Comparison of ENCODE assay signal across 12 mouse cellular contexts in the genomic region with DNA sequence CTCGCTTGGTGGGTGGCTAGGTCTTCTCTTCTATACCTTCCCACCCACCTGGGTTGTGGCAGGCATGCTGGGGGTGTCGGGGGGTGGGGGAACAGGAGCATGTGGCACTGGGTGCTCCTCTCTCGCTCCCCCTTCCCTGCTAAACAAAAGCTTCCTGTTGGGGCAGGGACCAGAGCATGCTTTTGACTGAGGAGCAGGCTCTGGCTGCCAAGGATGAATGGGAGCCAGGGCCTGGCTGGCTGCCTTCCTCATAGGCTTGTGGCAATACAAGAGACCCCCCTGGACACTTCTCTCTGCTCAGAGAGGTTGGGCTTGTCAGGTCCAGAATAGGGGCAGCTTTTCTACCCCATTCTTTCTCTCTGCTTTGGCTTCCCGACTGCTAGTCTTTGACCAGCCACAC. TPM values are rescaled to one million over a fixed set of nuclear protein-coding genes. Genes with fewer than 3 reads are reported as not detected.
A peak's percentile ranks its signal among the peaks of the same experiment; 100 is the strongest.
DNase-seq lines count a peak whose midpoint lies in the region; ATAC-seq and TF ChIP-seq lines count a peak whose summit lies in the region.
"Had no signal": no experiment of that assay in that cellular context is flagged by ENCODE, and none has a peak within 500 bp of the region (broad histone marks: within the 10 kb centered on the region; RNA-seq: fewer than 3 reads in every experiment).

No protein-coding gene starts in this region.

- no peak overlapping the region for H3K4me3 ChIP-seq in hindbrain, embryonic 15.5 days
- no peak overlapping the region for H3K4me3 ChIP-seq in hindbrain, embryonic 12.5 days
- H3K4me3 ChIP-seq in liver, postnatal 0 days (ENCODE audit: low read depth, low read length) = no peak overlapping the region
- H3K4me3 ChIP-seq: neural tube, embryonic 12.5 days had no signal

- H3K36me3 ChIP-seq in hindbrain, embryonic 15.5 days = no peaks in the 10 kb centered on the region
- H3K36me3 ChIP-seq in hindbrain, embryonic 12.5 days = no peaks in the 10 kb centered on the region
- H3K36me3 ChIP-seq in liver, postnatal 0 days (replicated peaks; ENCODE audit: insufficient read depth, low read length) = no peaks in the 10 kb centered on the region
- H3K36me3 ChIP-seq: neural tube, embryonic 12.5 days had no signal

- no peak for TF ChIP-seq CTCF in liver, postnatal 0 days (IDR thresholded peaks at IDR 0.05; ENCODE audit: low read depth)

- H3K27ac ChIP-seq in hindbrain, embryonic 15.5 days (replicated peaks) = peak overlapping the region; percentile 56
- H3K27ac ChIP-seq in hindbrain, embryonic 12.5 days = no peak overlapping the region
- no peak overlapping the region for H3K27ac ChIP-seq in liver, postnatal 0 days (ENCODE audit: low read depth)
- H3K27ac ChIP-seq: liver, embryonic 14.5 days; neural tube, embryonic 12.5 days had no signal

- no peak overlapping the region for H3K4me2 ChIP-seq in hindbrain, embryonic 15.5 days
- no peak overlapping the region for H3K4me2 ChIP-seq in hindbrain, embryonic 12.5 days (replicated peaks)
- no peak overlapping the region for H3K4me2 ChIP-seq in liver, postnatal 0 days (ENCODE audit: low read depth, low read length)
- H3K4me2 ChIP-seq: neural tube, embryonic 12.5 days had no signal

- no peak overlapping the region for H3K9ac ChIP-seq in hindbrain, embryonic 15.5 days
- H3K9ac ChIP-seq in hindbrain, embryonic 12.5 days = no peak overlapping the region
- no peak overlapping the region for H3K9ac ChIP-seq in liver, postnatal 0 days (replicated peaks)
- H3K9ac ChIP-seq: liver, embryonic 14.5 days; neural tube, embryonic 12.5 days had no signal

- peak; percentile 8 for DNase-seq in urinary bladder, postnatal 14 days (ENCODE audit: low spot score)
- no peak for DNase-seq in urinary bladder, postnatal 10 days (ENCODE audit: low spot score)
- peak; percentile 51 for DNase-seq in fibroblast of lung, adult 2 months (ENCODE audit: low read depth)
- no peak for DNase-seq in liver, postnatal 0 days
- DNase-seq in adrenal gland, postnatal 14 days = no peak
- DNase-seq: gastrocnemius, postnatal 36 days had no signal

- H3K4me1 ChIP-seq in hindbrain, embryonic 15.5 days (replicated peaks) = peaks cover 20% of the 10 kb centered on the region
- peaks cover 11% of the 10 kb centered on the region for H3K4me1 ChIP-seq in hindbrain, embryonic 12.5 days
- no peaks in the 10 kb centered on the region for H3K4me1 ChIP-seq in liver, postnatal 0 days (ENCODE audit: insufficient read depth)

- H3K9me3 ChIP-seq in hindbrain, embryonic 15.5 days = no peaks in the 10 kb centered on the region
- H3K9me3 ChIP-seq in hindbrain, embryonic 12.5 days (replicated peaks) = no peaks in the 10 kb centered on the region
- H3K9me3 ChIP-seq in liver, postnatal 0 days (ENCODE audit: low read length) = no peaks in the 10 kb centered on the region
- H3K9me3 ChIP-seq: neural tube, embryonic 12.5 days had no signal

- TF ChIP-seq EP300 in liver, postnatal 0 days (IDR thresholded peaks at IDR 0.05; ENCODE audit: low read depth) = no peak

- peak; percentile 74 for ATAC-seq in hindbrain, embryonic 15.5 days (ENCODE audit: low FRiP score, low read depth)
- ATAC-seq in hindbrain, embryonic 12.5 days (ENCODE audit: low FRiP score) = no peak; the same call in 1 of the 2 replicates
- ATAC-seq in liver, postnatal 0 days = no peak

- 57% methylated on average over 4 of the region's 4 CpGs for WGBS in hindbrain, embryonic 15.5 days
- 64% methylated on average over 4 of the region's 4 CpGs for WGBS in hindbrain, embryonic 12.5 days
- 60% methylated on average over 4 of the region's 4 CpGs for whole genome bisulfite sequencing in liver, postnatal 0 days (ENCODE audit: insufficient replicate concordance)

- H3K27me3 ChIP-seq in hindbrain, embryonic 15.5 days = no peaks in the 10 kb centered on the region
- no peaks in the 10 kb centered on the region for H3K27me3 ChIP-seq in hindbrain, embryonic 12.5 days
- H3K27me3 ChIP-seq in liver, postnatal 0 days (ENCODE audit: insufficient read depth, low read length) = no peaks in the 10 kb centered on the region
- H3K27me3 ChIP-seq: neural tube, embryonic 12.5 days had no signal

RNA-seq across cellular contexts. Expression of a gene that starts 39.3 kb away (rescaled TPM):
- not detected in 2 replicates for polyA plus RNA-seq in hindbrain, embryonic 15.5 days (2015; fragmentation: Nextera tagmentation; extraction: Ambion mirVana)
- polyA plus RNA-seq in hindbrain, embryonic 12.5 days (2016; fragmentation: Nextera tagmentation; extraction: Ambion mirVana) = not detected in 2 replicates
- not detected in 2 replicates for polyA plus RNA-seq in liver, postnatal 0 days (2015; fragmentation: Nextera tagmentation; extraction: Ambion mirVana)
- not detected in 2 replicates for total RNA-seq in adrenal gland, postnatal 14 days (2021)
- total RNA-seq: gastrocnemius, postnatal 36 days; layer of hippocampus, adult 18-20 months had no signal
- polyA plus RNA-seq: liver, embryonic 14.5 days; neural tube, embryonic 12.5 days; spleen, adult 2 months had no signal

RNA-seq across cellular contexts. Expression of a gene that starts 58.1 kb away (rescaled TPM):
- polyA plus RNA-seq in hindbrain, embryonic 15.5 days (2015; fragmentation: Nextera tagmentation; extraction: Ambion mirVana) = 24.5 and 25.5 TPM in 2 replicates
- polyA plus RNA-seq in hindbrain, embryonic 12.5 days (2016; fragmentation: Nextera tagmentation; extraction: Ambion mirVana) = 13.2 and 15.4 TPM in 2 replicates
- 81.0 and 87.7 TPM in 2 replicates for polyA plus RNA-seq in liver, postnatal 0 days (2015; fragmentation: Nextera tagmentation; extraction: Ambion mirVana)
- total RNA-seq in adrenal gland, postnatal 14 days (2021) = 43.0 and 54.9 TPM in 2 replicates

Comparison
In these comparisons a context has a peak if more than half of its experiments do, and no peak if none do; other contexts are left out.
1. DNase-seq: peak in urinary bladder, postnatal 14 days (single experiment) and fibroblast of lung, adult 2 months (single experiment); none in urinary bladder, postnatal 10 days (single experiment), liver, postnatal 0 days (single experiment) and adrenal gland, postnatal 14 days (single experiment).